In the genomic region with DNA sequence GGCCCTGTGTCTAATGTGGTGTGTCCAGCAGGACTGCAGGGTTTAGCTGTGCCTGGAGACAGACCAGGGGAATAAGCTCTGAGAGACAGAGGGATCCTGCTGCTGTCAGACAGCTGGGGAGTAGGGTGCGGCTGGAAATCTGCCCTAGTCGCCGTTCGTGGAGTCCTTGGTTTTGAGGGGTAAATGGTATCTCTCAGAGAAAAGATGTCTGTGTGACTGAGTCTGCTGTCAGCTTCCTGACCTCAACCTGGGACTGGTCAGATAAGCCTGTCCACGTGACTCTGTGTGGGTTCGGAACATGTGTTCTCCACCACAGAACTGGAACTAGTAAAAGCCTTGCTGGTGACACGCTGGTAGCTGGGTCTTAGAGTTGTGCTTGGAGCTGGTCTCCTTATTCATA, we compare ENCODE assay signal across 18 mouse cellular contexts.
DNase-seq lines count a peak whose midpoint lies in the region; ATAC-seq and TF ChIP-seq lines count a peak whose summit lies in the region.
"Had no signal": no experiment of that assay in that cellular context is flagged by ENCODE, and none has a peak within 500 bp of the region (broad histone marks: within the 10 kb centered on the region; RNA-seq: fewer than 3 reads in every experiment).

No protein-coding gene starts in this region.

- TF ChIP-seq EP300 in stomach, postnatal 0 days (optimal IDR thresholded peaks at IDR 0.05): no peak

- WGBS in kidney, embryonic 14.5 days: 81% methylated on average over 7 of the region's 7 CpGs
- 88% methylated on average over 7 of the region's 7 CpGs for WGBS in neural tube, embryonic 13.5 days
- WGBS in limb, embryonic 14.5 days: 76% methylated on average over 7 of the region's 7 CpGs
- WGBS in stomach, postnatal 0 days: 76% methylated on average over 7 of the region's 7 CpGs

- no peak overlapping the region for H3K27ac ChIP-seq in kidney, embryonic 14.5 days (ENCODE audit: low read depth, low read length)
- H3K27ac ChIP-seq in neural tube, embryonic 13.5 days (replicated peaks): no peak overlapping the region
- no peak overlapping the region for H3K27ac ChIP-seq in limb, embryonic 14.5 days (replicated peaks; ENCODE audit: low read depth, low read length)
- no peak overlapping the region for H3K27ac ChIP-seq in stomach, postnatal 0 days (replicated peaks)
- H3K27ac ChIP-seq: heart, embryonic 13.5 days; intestine, embryonic 15.5 days; liver, embryonic 12.5 days; midbrain, embryonic 12.5 days had no signal

- H3K4me2 ChIP-seq in kidney, embryonic 14.5 days (replicated peaks; ENCODE audit: low read depth, low read length): no peak overlapping the region; the same call in 1 of the 2 replicates
- no peak overlapping the region for H3K4me2 ChIP-seq in neural tube, embryonic 13.5 days
- H3K4me2 ChIP-seq in limb, embryonic 14.5 days (replicated peaks; ENCODE audit: low read depth, low read length, severe bottlenecking): peak overlapping the region; percentile 29
- H3K4me2 ChIP-seq in stomach, postnatal 0 days (replicated peaks; ENCODE audit: low read depth): no peak overlapping the region
- H3K4me2 ChIP-seq: heart, embryonic 13.5 days; intestine, embryonic 15.5 days; liver, embryonic 12.5 days; midbrain, embryonic 12.5 days had no signal

- H3K9ac ChIP-seq in kidney, embryonic 14.5 days (ENCODE audit: low read depth, low read length): 0 out of 2 replicates have a peak overlapping the region, but pooled peaks have one; percentile 28
- 0 out of 2 replicates have a peak overlapping the region, but pooled peaks have one; percentile 4 for H3K9ac ChIP-seq in neural tube, embryonic 13.5 days
- no peak overlapping the region for H3K9ac ChIP-seq in limb, embryonic 14.5 days (ENCODE audit: low read depth, low read length, severe bottlenecking)
- no peak overlapping the region for H3K9ac ChIP-seq in stomach, postnatal 0 days (ENCODE audit: low read length)
- H3K9ac ChIP-seq: heart, embryonic 13.5 days; intestine, embryonic 15.5 days; liver, embryonic 12.5 days; midbrain, embryonic 12.5 days had no signal

- no peak for DNase-seq in kidney, postnatal 10 days
- DNase-seq in neural tube, embryonic 10.5 days (ENCODE audit: extremely low spot score, low spot score): no peak
- no peak for DNase-seq in limb, embryonic 14.5 days (ENCODE audit: low spot score)
- no peak for DNase-seq in MN1 (ENCODE audit: low spot score)
- DNase-seq in layer of hippocampus, postnatal 14 days (ENCODE audit: low spot score in 2 of 2): no peak
- DNase-seq in stomach, postnatal 0 days (ENCODE audit: low spot score): no peak
- DNase-seq: adrenal gland, postnatal 14 days; cerebellum, adult 9-10 months; gastrocnemius, postnatal 36 days; heart, postnatal 4 days; thymus, adult 18-20 months had no signal

- H3K4me3 ChIP-seq in kidney, embryonic 14.5 days (ENCODE audit: low read length): no peak overlapping the region
- no peak overlapping the region for H3K4me3 ChIP-seq in neural tube, embryonic 13.5 days
- 0 out of 2 replicates have a peak overlapping the region, but pooled peaks have one; percentile 0 for H3K4me3 ChIP-seq in limb, embryonic 14.5 days (replicated peaks; ENCODE audit: low read length)
- no peak overlapping the region for H3K4me3 ChIP-seq in stomach, postnatal 0 days (ENCODE audit: low read depth, low read length)
- H3K4me3 ChIP-seq: heart, embryonic 13.5 days; intestine, embryonic 15.5 days; liver, embryonic 12.5 days; midbrain, embryonic 12.5 days had no signal

- H3K9me3 ChIP-seq in kidney, embryonic 14.5 days (ENCODE audit: control insufficient read depth, low read length): no peaks in the 10 kb centered on the region
- H3K9me3 ChIP-seq in neural tube, embryonic 13.5 days: no peaks in the 10 kb centered on the region
- H3K9me3 ChIP-seq in limb, embryonic 14.5 days (ENCODE audit: control insufficient read depth, low read length): no peaks in the 10 kb centered on the region
- H3K9me3 ChIP-seq in stomach, postnatal 0 days (ENCODE audit: control insufficient read depth, low read length): no peaks in the 10 kb centered on the region
- H3K9me3 ChIP-seq: G1E; heart, embryonic 13.5 days; intestine, embryonic 15.5 days; liver, embryonic 12.5 days; midbrain, embryonic 12.5 days had no signal

- no peak for TF ChIP-seq POLR2A in limb, embryonic 14.5 days (IDR thresholded peaks at IDR 0.05; ENCODE audit: borderline replicate concordance, extremely low read depth, insufficient read depth, insufficient read length)

- H3K4me1 ChIP-seq in kidney, embryonic 14.5 days (ENCODE audit: control insufficient read depth, insufficient read depth, low read length): peaks cover 14% of the 10 kb centered on the region
- peaks cover 36% of the 10 kb centered on the region for H3K4me1 ChIP-seq in neural tube, embryonic 13.5 days (replicated peaks)
- H3K4me1 ChIP-seq in limb, embryonic 14.5 days (ENCODE audit: control insufficient read depth, insufficient read depth, low read length): peaks cover 24% of the 10 kb centered on the region
- H3K4me1 ChIP-seq in stomach, postnatal 0 days (replicated peaks; ENCODE audit: control insufficient read depth, insufficient read depth): peaks cover 5% of the 10 kb centered on the region

- TF ChIP-seq CTCF in stomach, postnatal 0 days (IDR thresholded peaks at IDR 0.05; ENCODE audit: low read depth): no peak

- no peaks in the 10 kb centered on the region for H3K36me3 ChIP-seq in kidney, embryonic 14.5 days (ENCODE audit: control insufficient read depth, insufficient read depth, low read length)
- H3K36me3 ChIP-seq in neural tube, embryonic 13.5 days: no peaks in the 10 kb centered on the region
- H3K36me3 ChIP-seq in limb, embryonic 14.5 days (ENCODE audit: control insufficient read depth, insufficient read depth, low read length): no peaks in the 10 kb centered on the region
- H3K36me3 ChIP-seq in stomach, postnatal 0 days (ENCODE audit: control insufficient read depth, insufficient read depth, low read length): no peaks in the 10 kb centered on the region
- H3K36me3 ChIP-seq: G1E; heart, embryonic 13.5 days; intestine, embryonic 15.5 days; liver, embryonic 12.5 days; midbrain, embryonic 12.5 days had no signal

- H3K27me3 ChIP-seq in kidney, embryonic 14.5 days (ENCODE audit: control insufficient read depth, insufficient read depth, low read length): no peaks in the 10 kb centered on the region
- no peaks in the 10 kb centered on the region for H3K27me3 ChIP-seq in neural tube, embryonic 13.5 days
- no peaks in the 10 kb centered on the region for H3K27me3 ChIP-seq in limb, embryonic 14.5 days (ENCODE audit: control insufficient read depth, insufficient read depth, low read length)
- no peaks in the 10 kb centered on the region for H3K27me3 ChIP-seq in stomach, postnatal 0 days (ENCODE audit: control insufficient read depth, insufficient read depth, low read length)
- H3K27me3 ChIP-seq: intestine, embryonic 15.5 days had no signal

- ATAC-seq in kidney, embryonic 14.5 days (ENCODE audit: low FRiP score, low TSS enrichment): no peak
- ATAC-seq in neural tube, embryonic 13.5 days (ENCODE audit: low read depth): no peak
- no peak for ATAC-seq in limb, embryonic 14.5 days (ENCODE audit: low FRiP score, low read depth)
- ATAC-seq in stomach, postnatal 0 days (ENCODE audit: low FRiP score, low TSS enrichment): no peak
- ATAC-seq: intestine, embryonic 15.5 days; liver, embryonic 12.5 days had no signal

Comparison
In these comparisons a context has a peak if more than half of its experiments do, and no peak if none do; other contexts are left out.
1. H3K9ac ChIP-seq: peak in kidney, embryonic 14.5 days (single experiment) and neural tube, embryonic 13.5 days (single experiment); none in limb, embryonic 14.5 days (single experiment) and stomach, postnatal 0 days (single experiment).